Mouse (Mus musculus) frontal cortex, adult 2 months (tissue): Measurements from ENCODE around the gene Slc6a12. TPM values are rescaled to one million over a fixed set of nuclear protein-coding genes. Genes with fewer than 3 reads are reported as not detected.

Experiments
- DNase-seq, 2 experiments: peaks; one replicate each; pipeline ENCODE4 v3.0.0; 2022; ENCODE audit warnings: low spot score in 1 of 2; ENCODE audit errors: extremely low spot score in 1 of 2
- polyA plus RNA-seq: library from polyadenylated mRNA; depleted of rRNA; stranded (reverse); fragments of >200 nt; gene quantifications from 2 replicates; pipeline ENCODE4 v1.2.3, GENCODE M21; 2012; rRNA removed

The Slc6a12 gene
- polyA plus RNA-seq: 2.6 and 3.5 TPM in 2 replicates

GRCm38 (mm10) chr6:121343026-121343770, at the start of gene Slc6a12:
Slc6a12 (plus strand) TSS chr6:121343076.
- DNase-seq: no peak

DNA sequence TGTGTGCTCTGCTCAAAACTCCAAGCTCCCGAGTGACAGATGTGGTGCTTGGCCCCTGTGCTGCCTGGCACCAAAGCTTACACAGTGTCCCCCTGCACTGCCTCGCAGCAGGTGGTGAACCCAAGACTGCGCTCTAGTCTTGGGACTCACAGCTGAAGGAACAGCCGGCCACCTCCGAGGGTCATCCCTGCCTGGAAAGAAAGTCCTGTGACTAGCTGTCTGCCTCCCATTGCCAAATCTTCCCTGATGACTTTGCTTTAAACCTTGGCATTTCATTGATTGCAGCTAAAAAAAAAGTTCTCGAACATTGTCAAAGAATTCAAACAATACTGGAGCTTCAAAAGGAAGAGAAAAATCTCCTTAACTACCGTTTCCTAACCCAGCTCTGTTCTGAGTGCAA, 43.6 kb upstream of the Slc6a12 start:
- no peak for DNase-seq

- DNase-seq: no peak
Measured at GRCm38 (mm10) chr6:121299954-121300353, 42.9 kb upstream of the Slc6a12 start, which contains the start of gene Slc6a13. Slc6a13 (plus strand) TSS chr6:121300227.

DNA sequence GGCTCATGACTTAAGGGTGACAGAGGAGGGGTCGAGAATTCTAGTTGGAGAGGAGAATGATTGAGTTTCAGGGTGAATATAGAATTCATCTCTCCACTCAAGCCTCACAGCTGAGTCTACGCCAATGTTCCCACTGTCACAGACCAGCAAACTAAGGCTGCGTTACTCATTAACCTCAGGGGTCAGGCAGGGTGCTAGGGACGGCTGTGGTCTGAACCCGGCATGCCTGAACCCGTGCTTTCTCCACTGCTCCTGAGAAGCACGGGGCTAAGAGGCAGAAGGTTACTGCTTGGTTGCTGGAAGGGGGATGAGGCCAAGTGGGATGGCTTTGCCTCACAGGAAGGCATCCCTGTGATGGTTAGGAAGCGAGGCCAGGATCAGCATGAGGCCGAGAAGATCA, 42.4 kb upstream of the Slc6a12 start:
- no peak for DNase-seq

DNA sequence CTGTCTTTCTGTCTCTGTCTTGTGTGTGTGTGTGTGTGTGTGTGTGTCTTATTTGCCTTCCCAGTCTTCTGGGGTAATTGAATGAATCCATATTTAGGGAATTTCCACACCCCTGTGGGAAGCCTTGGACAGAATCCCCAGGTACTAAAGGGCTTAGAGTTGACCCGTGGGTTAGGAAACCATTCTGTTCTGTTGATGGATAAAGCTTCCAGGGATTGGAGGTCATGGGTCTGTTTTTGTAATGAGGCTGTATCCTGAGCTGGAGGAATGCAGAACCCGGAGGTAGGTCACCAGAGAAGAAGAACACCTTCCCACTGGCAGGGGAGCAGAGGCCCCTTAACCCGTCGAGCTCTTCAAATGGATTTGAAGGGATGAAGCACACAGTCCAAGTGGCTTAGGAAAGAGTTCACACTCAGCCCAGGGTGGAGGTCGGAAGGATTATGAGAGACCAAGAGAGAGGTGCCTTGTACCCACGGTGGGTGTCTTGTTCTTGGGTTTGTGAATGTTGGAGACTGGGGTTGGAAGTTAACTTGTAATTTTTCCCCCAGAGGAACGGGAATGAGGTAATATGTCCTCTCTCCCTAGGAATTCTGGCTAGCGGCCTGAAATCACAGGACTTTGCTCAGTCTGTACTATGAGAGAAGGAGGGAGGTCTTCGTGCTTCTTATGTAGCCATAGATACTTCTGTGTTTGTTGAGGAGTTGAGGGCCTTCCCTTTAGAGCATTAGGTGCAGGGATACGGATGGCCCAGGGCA, 39.2 kb upstream of the Slc6a12 start:
- no peak for DNase-seq

GRCm38 (mm10) chr6:121304630-121305029, 38.2 kb upstream of the Slc6a12 start:
- no peak for DNase-seq

- no peak for DNase-seq
Measured at GRCm38 (mm10) chr6:121305571-121305970, 37.3 kb upstream of the Slc6a12 start.

DNA sequence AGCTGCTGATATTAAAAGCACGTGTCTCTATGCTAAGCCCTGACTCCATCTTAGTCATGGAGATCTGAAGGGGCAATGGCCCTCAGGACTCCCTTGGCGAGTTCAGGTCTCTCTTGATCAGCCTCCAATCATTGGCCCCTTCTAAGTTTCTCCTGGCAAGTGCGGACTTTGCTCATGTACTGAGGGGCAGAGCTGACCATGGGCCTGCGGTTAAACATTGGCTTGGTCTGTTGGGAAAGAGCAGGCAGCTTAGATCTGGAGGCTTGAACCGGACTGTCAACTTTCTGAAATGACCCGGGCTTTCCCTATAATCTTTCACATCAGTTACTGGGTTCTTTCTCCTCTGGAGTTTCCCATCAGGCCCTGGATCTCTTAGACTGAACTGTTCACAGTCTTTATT, 31.9 kb upstream of the Slc6a12 start:
- DNase-seq: no peak

DNA sequence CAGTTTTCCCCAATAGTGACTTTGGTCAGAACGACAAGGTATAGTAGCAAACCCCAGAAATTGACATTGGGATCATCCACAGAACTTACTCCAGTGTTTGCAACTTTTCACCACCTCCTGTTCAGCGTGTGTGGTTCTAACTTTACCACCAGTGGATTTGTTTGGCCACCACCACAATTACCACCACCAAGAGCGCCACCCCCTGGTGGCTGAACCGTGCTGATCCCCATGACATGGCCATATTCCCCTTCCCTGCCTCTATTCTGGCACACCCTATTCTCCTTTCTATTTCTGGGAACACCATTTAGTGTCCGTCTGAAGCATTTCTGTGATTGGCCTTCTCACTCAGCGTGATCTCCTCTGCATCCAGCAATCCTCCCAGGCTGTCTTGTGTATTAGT, 23.8 kb upstream of the Slc6a12 start:
- DNase-seq: no peak

DNA sequence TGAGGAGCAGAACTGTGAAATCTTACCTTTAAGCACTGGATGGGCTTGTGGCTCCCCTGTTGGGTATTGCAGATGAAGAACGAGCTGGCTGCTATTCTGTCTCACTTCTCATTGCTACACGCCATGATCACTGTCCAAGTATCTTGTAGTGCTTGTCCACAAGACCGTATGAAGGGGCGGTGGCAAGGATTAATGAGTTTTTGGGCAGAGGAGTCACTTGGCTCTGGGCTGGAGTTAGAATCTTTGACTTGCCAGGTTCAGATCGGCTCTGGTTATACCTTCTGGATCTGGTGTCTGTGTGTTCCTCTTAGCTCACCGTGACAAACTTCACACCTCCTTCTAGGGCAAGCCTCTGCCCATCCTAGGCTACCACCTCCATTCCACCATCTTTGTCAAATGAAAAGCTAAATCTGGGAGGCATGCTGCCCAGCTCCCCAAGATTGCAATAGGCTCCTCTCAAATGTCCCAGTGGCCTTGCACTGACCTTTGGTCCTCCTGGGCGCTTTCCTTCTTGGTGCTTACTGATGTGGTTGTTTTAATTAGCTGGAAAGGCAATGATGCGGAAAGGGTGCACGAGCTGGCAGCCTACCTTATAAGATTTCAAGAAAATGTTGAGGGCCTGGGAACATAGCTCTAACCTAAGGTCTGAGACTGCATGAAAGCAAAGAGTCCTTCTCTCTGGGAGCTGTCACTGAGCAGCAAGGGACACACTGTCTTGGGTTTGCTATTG, 20.3 kb upstream of the Slc6a12 start:
- DNase-seq: no peak

- no peak for DNase-seq
Measured at GRCm38 (mm10) chr6:121325298-121325697, 17.6 kb upstream of the Slc6a12 start.

- DNase-seq: no peak
Measured at GRCm38 (mm10) chr6:121325740-121326139, 17.1 kb upstream of the Slc6a12 start.

DNA sequence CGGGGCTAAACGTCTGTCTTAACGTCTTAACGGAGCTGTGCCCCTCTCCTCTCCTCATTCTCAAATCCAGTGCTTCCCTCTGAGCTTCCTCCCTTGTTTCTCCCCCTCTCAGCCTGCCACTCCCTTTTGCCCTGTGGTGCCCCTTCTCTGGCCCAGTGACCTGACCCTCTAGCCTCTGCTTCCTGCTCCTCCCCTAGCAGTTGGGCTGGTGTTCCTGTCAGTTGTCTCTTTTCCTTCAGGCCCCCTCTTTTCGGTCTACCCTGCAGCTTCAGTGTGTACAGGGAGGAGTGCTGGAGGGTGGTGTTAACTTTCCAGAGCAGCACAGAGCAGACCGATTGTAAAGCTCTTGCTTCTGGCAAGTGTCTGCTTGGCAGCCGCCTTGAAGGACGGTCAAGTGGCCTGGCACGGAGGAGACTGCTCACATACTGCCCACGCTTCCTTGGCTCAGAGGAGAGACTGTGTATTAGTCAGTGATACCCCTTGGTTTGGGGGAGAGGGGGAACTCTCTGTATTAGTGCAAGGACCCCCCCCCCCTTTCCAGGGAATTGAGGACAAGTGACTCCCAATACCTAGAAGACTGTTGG, 16.3 kb upstream of the Slc6a12 start:
- no peak for DNase-seq

DNA sequence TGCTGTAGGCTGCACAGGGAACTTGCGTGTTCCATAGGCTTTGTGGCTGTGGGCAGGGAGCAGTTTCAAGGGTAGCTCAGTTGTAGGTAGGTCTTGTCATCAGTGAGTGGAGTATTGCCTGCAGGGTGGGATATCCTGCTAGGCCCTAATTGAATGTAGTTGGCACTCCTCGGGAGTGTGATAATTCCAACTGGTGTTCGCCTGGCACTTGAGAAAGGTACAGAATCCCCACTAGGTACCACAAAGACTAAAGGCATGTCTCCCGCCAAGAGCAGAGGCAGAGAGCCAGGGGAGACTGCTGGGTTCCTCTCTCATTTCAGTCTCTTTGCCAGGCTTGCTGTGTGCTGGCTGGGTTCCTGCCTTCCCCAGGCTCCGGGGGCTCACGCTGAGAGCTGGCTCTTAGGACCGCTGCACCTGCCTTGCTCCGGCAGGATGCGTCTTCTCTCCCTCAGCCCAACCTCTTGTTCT, 14.4 kb upstream of the Slc6a12 start:
- no peak for DNase-seq

DNA sequence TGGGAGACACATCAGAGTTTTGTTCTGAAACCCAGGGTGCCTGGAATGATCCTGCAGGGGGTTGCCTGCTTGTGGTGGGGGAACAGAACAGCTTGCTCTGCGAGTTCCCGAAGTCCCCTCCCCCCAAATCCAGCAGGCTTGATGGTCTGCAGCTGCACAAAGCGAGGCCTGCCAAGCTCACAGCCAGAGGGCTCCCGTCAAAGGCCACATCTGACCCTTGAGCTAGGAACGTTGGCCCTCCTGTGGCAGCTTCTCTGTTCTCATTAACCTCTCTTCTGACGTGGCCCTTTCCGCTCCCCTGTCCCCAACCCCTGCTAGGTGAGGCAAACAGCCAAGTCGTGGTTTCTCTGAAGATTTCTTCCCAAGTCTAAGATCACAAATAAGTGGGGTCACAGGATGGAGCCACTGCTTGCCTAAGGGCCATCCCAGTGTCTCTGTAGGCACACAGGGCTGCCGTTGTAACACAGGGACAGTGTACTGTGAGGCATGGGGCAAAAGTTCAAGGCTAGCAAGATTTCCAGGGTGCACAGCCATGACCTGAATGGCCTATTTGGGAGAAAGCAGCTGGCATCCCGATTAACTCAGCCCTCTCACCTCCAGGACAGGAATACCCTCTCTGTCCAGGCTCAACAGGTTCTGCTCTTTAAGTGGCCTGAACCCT, 12.9 kb upstream of the Slc6a12 start:
- no peak for DNase-seq

- no peak for DNase-seq
Measured at GRCm38 (mm10) chr6:121335841-121336240, 7.0 kb upstream of the Slc6a12 start.

- no peak for DNase-seq
Measured at GRCm38 (mm10) chr6:121336558-121336957, 6.3 kb upstream of the Slc6a12 start.

DNA sequence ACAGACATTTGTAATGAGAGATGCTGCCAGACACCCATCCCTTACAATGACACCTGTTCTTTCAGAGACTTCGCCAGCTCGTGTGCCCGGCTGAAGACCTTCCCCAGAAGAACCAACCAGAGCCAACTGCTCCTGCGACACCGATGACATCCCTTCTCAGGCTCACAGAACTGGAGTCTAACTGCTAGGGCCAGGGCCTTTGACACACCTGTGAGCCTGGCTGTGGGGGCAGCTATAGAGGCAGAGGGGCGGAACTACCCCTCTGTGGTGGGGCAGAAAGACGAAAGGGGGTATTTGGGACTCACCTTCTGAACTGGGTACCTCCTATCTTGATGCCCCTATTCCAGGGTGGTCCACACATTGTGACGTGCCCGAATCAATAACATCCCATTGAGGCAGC, 5.6 kb upstream of the Slc6a12 start:
- DNase-seq: no peak

DNA sequence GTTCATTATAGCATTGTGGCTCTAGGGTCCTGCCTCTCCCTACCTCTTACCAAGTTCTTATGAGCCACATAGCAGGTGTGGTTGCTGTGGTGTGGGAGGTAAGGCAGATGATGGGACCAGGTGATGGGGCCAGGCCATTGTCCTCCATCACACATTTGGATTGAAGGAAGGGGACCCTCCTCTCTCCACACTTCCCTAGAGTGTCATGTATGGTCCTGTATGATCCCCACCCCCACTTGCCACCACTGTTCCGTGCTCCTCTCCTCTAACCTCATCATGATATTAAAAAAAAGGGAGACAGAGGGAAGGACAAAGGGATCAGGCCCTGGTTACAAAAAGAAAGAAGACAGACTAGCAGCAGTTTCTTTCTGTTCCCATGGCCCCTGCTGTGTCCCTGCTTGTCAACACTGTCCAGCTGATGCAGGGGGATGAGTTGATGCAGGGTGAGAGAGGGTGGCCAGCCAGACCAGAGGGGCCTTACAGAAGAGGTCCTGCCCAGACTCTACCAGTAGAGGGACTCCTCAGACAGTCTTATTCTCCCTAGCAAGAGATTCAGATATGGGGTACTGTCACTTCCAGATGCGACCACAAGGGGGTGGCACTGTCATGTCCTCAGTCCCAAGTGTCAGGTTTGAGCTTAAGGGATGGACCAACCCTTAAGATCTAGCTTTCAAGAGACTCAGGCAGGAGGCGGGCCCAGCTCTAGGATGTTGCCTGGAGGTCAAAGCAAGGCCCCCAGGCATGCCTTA, 4.9 kb upstream of the Slc6a12 start:
- peak; percentile 77 to 93 for DNase-seq

DNA sequence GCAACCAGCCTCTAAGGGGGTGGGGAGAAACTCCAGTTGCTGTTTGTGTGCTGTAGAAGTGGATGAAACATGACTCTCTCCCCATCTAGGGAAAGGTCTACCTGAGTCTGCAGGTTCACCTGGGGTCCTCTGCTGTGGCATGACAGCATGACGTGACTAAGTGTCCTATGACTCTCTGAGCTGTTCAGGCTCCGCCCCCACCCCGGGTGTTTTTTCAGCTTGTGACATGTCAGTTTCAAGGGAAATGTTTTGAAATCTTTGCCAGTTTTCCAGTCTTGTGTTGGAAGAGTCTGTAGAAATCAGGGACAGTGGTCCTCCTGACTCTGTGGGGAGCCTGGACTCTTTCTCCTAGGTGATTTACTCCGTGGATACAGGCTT, 4.4 kb upstream of the Slc6a12 start:
- DNase-seq: no peak
